Mouse (Mus musculus): ENCODE measurements around the gene Fetub. TPM values are rescaled to one million over a fixed set of nuclear protein-coding genes. Genes with fewer than 3 reads are reported as not detected.
"Not testable (repeated sequence)": the region's sequence is repeated elsewhere in the genome, so short reads cannot be mapped to it uniquely, and the experiment has no call there.

Gene Fetub
- polyA plus RNA-seq, 1 experiment, result 0.19 TPM

DNA sequence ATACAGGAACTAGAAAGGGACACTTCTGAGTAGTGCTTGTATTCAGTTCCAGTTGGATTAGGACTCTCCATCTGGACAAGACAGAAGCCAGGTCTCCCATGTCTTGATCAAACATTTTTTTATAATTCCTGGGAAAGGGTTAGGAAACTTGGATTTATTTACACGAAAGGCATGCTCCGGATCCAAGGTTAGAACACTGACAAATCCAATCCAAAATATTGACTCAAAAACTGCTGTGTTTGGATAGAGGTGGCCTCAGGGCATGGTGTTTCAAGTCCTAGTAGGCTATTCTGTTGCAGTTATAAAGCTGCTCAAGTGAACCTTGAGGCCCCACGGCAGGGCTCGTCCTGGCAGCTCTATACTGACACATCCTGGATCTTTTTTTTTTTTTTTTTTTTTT lies 4.3 kb downstream of the Fetub start:
- Histone ChIP-seq H3K4me3 (ENCODE audit: insufficient read depth, low read length) (no peak overlapping the region), H3K4me1 (ENCODE audit: control insufficient read depth, insufficient read depth, low read length) (no peaks in the 10 kb centered on the region), H3K27ac (ENCODE audit: insufficient read depth, low read length) (no peak overlapping the region)
- TF ChIP-seq POLR2A (IDR thresholded peaks at IDR 0.05; ENCODE audit: extremely low read depth, insufficient read depth, low read length), result no peak
- no peak for TF ChIP-seq CTCF (IDR thresholded peaks at IDR 0.05; ENCODE audit: extremely low read depth, insufficient read depth, low read length)

GRCm38 (mm10) chr16:22929575-22929974 lies 11.4 kb downstream of the Fetub start:
- H3K27ac ChIP-seq (ENCODE audit: insufficient read depth, low read length), result no peak overlapping the region
- TF ChIP-seq CTCF (IDR thresholded peaks at IDR 0.05; ENCODE audit: extremely low read depth, insufficient read depth, low read length) (no peak), POLR2A (IDR thresholded peaks at IDR 0.05; ENCODE audit: extremely low read depth, insufficient read depth, low read length) (no peak)
- H3K4me3 ChIP-seq (ENCODE audit: insufficient read depth, low read length), result no peak overlapping the region
- H3K4me1 ChIP-seq (ENCODE audit: control insufficient read depth, insufficient read depth, low read length), result no peaks in the 10 kb centered on the region

DNA sequence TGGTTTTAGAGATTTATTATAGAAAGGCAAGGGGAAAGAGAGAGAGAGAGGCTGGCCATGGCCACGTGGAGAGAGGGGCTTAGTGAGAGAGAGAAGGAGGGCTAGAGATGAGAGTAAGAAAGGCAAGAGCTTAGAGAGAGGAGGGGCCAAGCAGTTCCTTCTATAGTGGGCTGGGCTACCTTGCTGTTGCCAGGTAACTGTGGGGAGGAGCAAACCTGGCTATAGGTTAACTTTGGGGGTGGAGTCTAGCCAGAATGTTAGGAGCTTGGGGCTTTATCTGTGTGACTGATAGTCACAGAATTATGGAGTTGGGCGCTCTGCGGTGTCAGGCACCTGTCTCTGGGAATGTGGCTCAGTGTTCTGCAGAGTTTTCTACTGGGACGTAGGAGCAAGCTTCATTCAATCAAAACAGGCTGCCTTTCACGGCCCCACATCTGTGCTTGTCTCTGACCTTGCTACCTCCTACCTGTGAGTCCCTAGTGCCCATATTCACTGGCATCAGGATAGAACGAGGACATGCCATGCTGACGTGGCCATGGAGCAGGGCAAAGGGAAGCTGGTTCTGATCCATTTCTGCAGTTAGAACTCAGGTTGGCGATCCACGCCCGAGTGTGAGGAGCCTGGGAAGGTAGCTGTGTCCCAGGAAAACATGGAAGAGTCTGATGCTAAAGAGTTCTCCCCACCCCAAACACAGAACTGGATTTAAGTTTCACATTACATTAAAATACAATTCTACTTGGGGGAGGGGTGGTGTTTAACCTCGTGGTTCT lies 13.5 kb downstream of the Fetub start:
- no peak overlapping the region for H3K4me3 ChIP-seq (ENCODE audit: insufficient read depth, low read length)
- H3K4me1 ChIP-seq (ENCODE audit: control insufficient read depth, insufficient read depth, low read length), result no peaks in the 10 kb centered on the region
- TF ChIP-seq POLR2A (IDR thresholded peaks at IDR 0.05; ENCODE audit: extremely low read depth, insufficient read depth, low read length), result no peak
- TF ChIP-seq CTCF (IDR thresholded peaks at IDR 0.05; ENCODE audit: extremely low read depth, insufficient read depth, low read length), result no peak
- H3K27ac ChIP-seq (ENCODE audit: insufficient read depth, low read length), result no peak overlapping the region

DNA sequence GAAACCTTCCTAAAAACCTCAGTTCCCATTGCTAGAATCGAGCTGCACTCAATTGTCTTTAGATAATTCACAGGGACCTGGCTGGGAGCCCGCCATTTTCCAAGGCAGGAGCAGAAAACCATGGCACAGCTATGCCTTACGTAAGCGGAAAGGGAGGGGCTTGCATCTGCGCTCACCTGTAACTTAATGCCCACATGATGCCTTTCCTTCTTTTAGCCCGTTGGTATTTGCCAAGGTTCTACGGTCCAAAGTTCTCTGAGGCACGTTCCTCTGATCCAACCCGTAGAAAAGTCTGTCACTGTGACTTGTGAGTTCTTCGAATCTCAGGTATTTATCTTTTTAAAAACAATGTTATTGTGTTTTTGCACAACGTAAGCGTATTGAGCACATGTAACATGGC lies 19.5 kb downstream of the Fetub start:
- TF ChIP-seq CTCF (IDR thresholded peaks at IDR 0.05; ENCODE audit: extremely low read depth, insufficient read depth, low read length) (no peak), POLR2A (IDR thresholded peaks at IDR 0.05; ENCODE audit: extremely low read depth, insufficient read depth, low read length) (no peak)
- no peaks in the 10 kb centered on the region for H3K4me1 ChIP-seq (ENCODE audit: control insufficient read depth, insufficient read depth, low read length)
- H3K27ac ChIP-seq (ENCODE audit: insufficient read depth, low read length), result no peak overlapping the region
- H3K4me3 ChIP-seq (ENCODE audit: insufficient read depth, low read length), result no peak overlapping the region

DNA sequence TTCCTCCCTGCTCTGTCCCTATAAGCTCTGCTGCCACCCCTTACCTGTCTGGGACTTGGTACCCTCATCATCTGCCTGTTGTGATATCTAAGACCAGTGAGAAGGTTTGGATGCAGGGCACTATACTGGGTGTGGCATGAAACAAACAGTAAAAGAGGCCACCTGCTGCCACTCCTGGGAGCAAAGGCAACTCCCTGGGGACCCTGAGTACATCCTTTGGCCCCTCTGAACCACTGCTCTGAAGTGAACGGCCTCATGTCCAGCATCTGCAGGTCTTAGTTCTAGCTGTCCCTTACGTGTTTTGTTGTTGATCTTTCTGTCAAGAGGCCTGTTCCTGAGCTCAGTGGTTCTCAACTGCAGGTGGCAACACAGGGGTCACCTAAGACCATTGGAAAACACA lies 20.4 kb downstream of the Fetub start:
- Histone ChIP-seq H3K4me1 (ENCODE audit: control insufficient read depth, insufficient read depth, low read length) (no peaks in the 10 kb centered on the region), H3K4me3 (ENCODE audit: insufficient read depth, low read length) (no peak overlapping the region), H3K27ac (ENCODE audit: insufficient read depth, low read length) (no peak overlapping the region)
- TF ChIP-seq CTCF (IDR thresholded peaks at IDR 0.05; ENCODE audit: extremely low read depth, insufficient read depth, low read length) (no peak), POLR2A (IDR thresholded peaks at IDR 0.05; ENCODE audit: extremely low read depth, insufficient read depth, low read length) (no peak)

DNA sequence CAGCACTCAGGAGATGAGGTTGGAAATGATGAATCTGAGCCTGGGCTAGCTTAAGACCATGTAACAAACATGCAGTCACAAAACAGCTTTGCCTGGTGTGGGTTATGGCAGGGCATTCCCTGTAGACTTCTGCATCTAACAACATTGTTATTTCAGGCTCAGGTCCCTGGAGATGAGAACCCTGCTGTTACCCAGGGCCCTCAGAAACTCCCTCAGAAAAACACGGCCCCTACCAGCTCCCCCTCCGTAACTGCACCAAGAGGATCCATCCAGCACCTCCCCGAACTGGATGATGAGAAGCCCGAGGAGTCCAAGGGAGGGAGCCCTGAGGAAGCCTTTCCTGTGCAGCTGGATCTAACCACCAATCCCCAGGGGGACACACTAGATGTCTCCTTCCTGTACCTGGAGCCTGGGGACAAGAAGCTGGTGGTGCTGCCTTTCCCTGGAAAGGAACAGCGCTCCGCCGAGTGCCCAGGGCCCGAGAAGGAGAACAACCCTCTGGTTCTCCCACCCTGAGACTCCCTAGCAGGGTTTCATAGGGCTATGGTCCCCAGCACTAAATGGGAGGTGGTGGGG lies 21.1 kb downstream of the Fetub start:
- H3K4me3 ChIP-seq (ENCODE audit: insufficient read depth, low read length), result no peak overlapping the region
- no peak overlapping the region for H3K27ac ChIP-seq (ENCODE audit: insufficient read depth, low read length)
- TF ChIP-seq POLR2A (IDR thresholded peaks at IDR 0.05; ENCODE audit: extremely low read depth, insufficient read depth, low read length) (no peak), CTCF (IDR thresholded peaks at IDR 0.05; ENCODE audit: extremely low read depth, insufficient read depth, low read length) (no peak)
- H3K4me1 ChIP-seq (ENCODE audit: control insufficient read depth, insufficient read depth, low read length), result no peaks in the 10 kb centered on the region

DNA sequence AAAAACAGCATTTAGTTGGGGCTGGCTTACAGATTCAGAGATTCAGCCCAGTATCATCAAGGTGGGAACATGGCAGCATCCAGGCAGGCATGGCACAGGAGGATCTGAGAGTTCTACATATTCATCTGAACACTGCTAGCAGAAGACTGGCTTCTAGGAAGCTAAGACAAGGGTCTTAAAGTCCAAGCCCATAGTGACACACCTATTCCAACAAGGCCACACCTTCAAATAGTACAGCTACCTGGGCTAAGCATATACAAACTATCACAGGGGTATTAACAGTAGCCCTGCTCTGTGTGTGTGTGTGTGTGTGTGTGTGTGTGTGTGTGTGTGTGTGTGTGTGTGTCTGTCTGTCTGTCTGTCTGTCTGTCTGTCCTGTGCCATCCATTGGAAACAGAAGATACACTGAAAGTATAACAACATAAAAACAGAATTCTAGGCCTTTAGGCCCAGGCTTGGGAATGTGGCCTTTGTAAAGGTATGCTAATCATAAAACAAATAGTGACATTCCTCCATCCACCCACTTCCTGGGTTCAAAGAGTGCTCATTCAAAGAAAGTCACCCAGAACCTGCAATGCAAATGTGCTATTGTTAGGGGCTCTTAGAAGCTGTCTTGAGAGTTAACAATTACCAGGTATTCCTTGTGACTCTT lies 23.8 kb downstream of the Fetub start:
- not testable (repeated sequence) for H3K4me3 ChIP-seq (ENCODE audit: insufficient read depth, low read length); H3K4me1 ChIP-seq (ENCODE audit: control insufficient read depth, insufficient read depth, low read length); H3K27ac ChIP-seq (ENCODE audit: insufficient read depth, low read length)

- Histone ChIP-seq H3K27ac (ENCODE audit: insufficient read depth, low read length) (no peak overlapping the region), H3K4me3 (ENCODE audit: insufficient read depth, low read length) (no peak overlapping the region), H3K4me1 (ENCODE audit: control insufficient read depth, insufficient read depth, low read length) (no peaks in the 10 kb centered on the region)
- TF ChIP-seq POLR2A (IDR thresholded peaks at IDR 0.05; ENCODE audit: extremely low read depth, insufficient read depth, low read length), result no peak
These were observed 29.2 kb downstream of the Fetub start for GRCm38 (mm10) chr16:22947371-22947770.

DNA sequence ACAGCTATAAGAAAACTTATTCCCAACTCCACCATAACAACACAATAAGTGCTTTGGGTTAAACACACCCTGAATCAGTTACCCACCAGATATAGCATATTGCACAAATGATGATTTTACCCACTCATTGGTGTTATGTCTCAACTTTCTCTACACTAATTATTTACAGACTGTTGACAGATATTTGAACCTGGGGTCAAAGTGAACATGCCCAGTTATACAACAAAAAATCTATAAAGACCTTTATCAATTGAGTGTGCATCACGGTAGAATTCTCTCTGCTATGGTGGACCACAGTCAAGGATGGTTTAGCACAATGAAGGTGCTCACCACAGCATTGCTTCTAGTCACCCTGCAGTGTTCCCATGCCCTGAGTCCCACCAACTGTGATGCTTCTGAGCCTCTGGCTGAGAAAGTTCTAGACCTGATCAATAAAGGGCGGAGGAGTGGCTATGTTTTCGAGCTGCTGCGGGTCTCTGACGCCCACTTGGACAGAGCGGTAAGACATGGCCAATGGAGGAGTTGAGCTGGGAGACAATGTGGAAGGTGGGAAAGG lies 32.8 kb downstream of the Fetub start, which contains the start of gene Hrg:
Gene Hrg (plus strand): TSS at position 233 of the 556 bp plus-strand sequence.
- Histone ChIP-seq H3K4me1 (ENCODE audit: control insufficient read depth, insufficient read depth, low read length) (no peaks in the 10 kb centered on the region), H3K4me3 (ENCODE audit: insufficient read depth, low read length) (no peak within 1 kb of the TSS), H3K27ac (ENCODE audit: insufficient read depth, low read length) (no peak within 1 kb of the TSS)
- no peak for TF ChIP-seq CTCF (IDR thresholded peaks at IDR 0.05; ENCODE audit: extremely low read depth, insufficient read depth, low read length)
- TF ChIP-seq POLR2A (IDR thresholded peaks at IDR 0.05; ENCODE audit: extremely low read depth, insufficient read depth, low read length), result no peak

GRCm38 (mm10) chr16:22953069-22953468 lies 34.9 kb downstream of the Fetub start:
- no peaks in the 10 kb centered on the region for H3K4me1 ChIP-seq (ENCODE audit: control insufficient read depth, insufficient read depth, low read length)
- no peak overlapping the region for H3K4me3 ChIP-seq (ENCODE audit: insufficient read depth, low read length)
- H3K27ac ChIP-seq (ENCODE audit: insufficient read depth, low read length), result no peak overlapping the region
- TF ChIP-seq CTCF (IDR thresholded peaks at IDR 0.05; ENCODE audit: extremely low read depth, insufficient read depth, low read length) (no peak), POLR2A (IDR thresholded peaks at IDR 0.05; ENCODE audit: extremely low read depth, insufficient read depth, low read length) (no peak)
